Mouse (Mus musculus): ENCODE measurements at regions not wholly inside any gene's neighbourhood (a gene's known extent, or its start where the extent isn't known, plus 50 kb on each side); places are given as distances from the start of the nearest gene placed in this dataset.
A peak's percentile ranks its signal among the peaks of the same experiment; 100 is the strongest.

GRCm38 (mm10) chr13:112058771-112059170 is 229.5 kb upstream of the Ankrd55 start:
- H3K9me3 ChIP-seq (replicated peaks): no peaks in the 10 kb centered on the region
- H3K9ac ChIP-seq: no peak overlapping the region
- no peak for ATAC-seq (ENCODE audit: insufficient number of reproducible peaks, low FRiP score)
- no peak overlapping the region for H3K27ac ChIP-seq (ENCODE audit: poor library complexity, severe bottlenecking)
- H3K4me2 ChIP-seq: no peak overlapping the region
- H3K4me3 ChIP-seq: no peak overlapping the region
- H3K36me3 ChIP-seq: no peaks in the 10 kb centered on the region
- no peaks in the 10 kb centered on the region for H3K27me3 ChIP-seq (replicated peaks)
- WGBS: 79% methylated on average over 6 of the region's 6 CpGs
- H3K4me1 ChIP-seq (replicated peaks): peaks cover 11% of the 10 kb centered on the region

DNA sequence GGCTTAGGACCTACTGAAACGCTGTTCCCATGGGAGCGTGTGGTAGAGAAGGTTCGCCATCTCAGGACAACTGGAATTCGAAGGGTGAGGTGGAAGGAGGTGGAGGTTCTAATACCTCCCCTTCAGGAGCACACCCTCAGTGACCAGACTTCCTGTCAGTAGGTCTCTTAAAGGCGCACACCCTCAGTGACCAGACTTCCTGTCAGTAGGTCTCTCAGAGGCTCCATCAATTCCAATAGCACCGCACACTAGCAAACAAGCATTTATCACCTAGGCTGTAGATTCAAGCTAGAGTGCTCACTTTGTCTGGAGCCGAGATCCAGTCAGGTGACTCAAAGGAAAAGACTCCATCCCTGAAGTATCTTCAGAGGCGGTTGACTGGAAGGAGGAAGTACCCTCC is 226.2 kb upstream of the Ankrd55 start:
- H3K9ac ChIP-seq: no peak overlapping the region
- no peaks in the 10 kb centered on the region for H3K9me3 ChIP-seq (replicated peaks)
- H3K27me3 ChIP-seq (replicated peaks): no peaks in the 10 kb centered on the region
- H3K36me3 ChIP-seq: no peaks in the 10 kb centered on the region
- no peak for ATAC-seq (ENCODE audit: insufficient number of reproducible peaks, low FRiP score)
- no peak overlapping the region for H3K4me3 ChIP-seq
- H3K4me1 ChIP-seq (replicated peaks): peaks cover 18% of the 10 kb centered on the region
- no peak overlapping the region for H3K27ac ChIP-seq (ENCODE audit: poor library complexity, severe bottlenecking)
- 76% methylated on average over 8 of the region's 8 CpGs for WGBS
- H3K4me2 ChIP-seq: no peak overlapping the region

DNA sequence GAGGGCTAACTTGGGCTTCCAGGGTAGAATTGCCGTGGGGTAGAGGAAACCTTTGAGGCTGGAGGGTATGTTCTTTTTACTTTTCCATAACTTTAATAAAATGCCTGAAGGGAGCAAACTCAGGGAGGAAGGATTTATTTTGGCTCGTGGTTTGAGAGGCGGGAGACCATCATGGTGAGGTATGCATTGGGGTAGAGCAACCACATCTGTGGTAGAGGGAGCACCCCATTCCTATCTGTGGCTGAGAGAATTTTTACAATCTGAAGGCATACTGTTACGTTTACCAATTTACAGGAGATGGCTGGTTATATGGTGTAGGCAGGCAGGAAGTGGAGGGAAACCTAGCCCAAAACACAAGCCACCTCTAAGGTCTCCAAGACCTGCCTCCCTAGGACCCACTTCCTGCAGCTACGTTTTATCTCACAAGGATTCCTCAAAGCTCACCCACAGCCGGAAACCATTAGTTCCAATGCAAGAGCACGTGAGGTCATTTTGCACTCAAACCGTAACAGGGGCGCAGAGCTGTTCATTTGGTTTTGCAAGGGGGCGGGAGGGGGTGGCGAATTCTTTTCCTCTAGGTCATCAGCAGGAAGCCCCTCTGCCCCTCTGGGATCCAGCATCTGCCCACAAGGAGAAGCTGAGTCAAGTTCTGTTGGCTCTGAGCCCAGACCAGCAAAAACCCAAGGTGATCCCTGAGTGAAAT is 224.7 kb upstream of the Ankrd55 start:
- H3K4me2 ChIP-seq: no peak overlapping the region
- H3K27me3 ChIP-seq (replicated peaks): no peaks in the 10 kb centered on the region
- H3K9me3 ChIP-seq (replicated peaks): no peaks in the 10 kb centered on the region
- 50% methylated on average over 11 of the region's 11 CpGs for WGBS
- no peak overlapping the region for H3K4me3 ChIP-seq
- H3K4me1 ChIP-seq (replicated peaks): peaks cover 18% of the 10 kb centered on the region
- no peak for ATAC-seq (ENCODE audit: insufficient number of reproducible peaks, low FRiP score)
- H3K36me3 ChIP-seq: no peaks in the 10 kb centered on the region
- H3K9ac ChIP-seq: no peak overlapping the region
- H3K27ac ChIP-seq (ENCODE audit: poor library complexity, severe bottlenecking): no peak overlapping the region

GRCm38 (mm10) chr13:112064681-112065080 is 223.6 kb upstream of the Ankrd55 start:
- 83% methylated on average over 10 of the region's 10 CpGs for WGBS
- H3K4me1 ChIP-seq (replicated peaks): peaks cover 18% of the 10 kb centered on the region
- 0 out of 2 replicates have a peak, but pooled peaks cover 3% of the 10 kb centered on the region for H3K27me3 ChIP-seq (replicated peaks)
- no peaks in the 10 kb centered on the region for H3K9me3 ChIP-seq (replicated peaks)
- no peak for ATAC-seq (ENCODE audit: insufficient number of reproducible peaks, low FRiP score)
- H3K36me3 ChIP-seq: no peaks in the 10 kb centered on the region
- H3K9ac ChIP-seq: no peak overlapping the region
- no peak overlapping the region for H3K4me3 ChIP-seq
- no peak overlapping the region for H3K4me2 ChIP-seq
- no peak overlapping the region for H3K27ac ChIP-seq (ENCODE audit: poor library complexity, severe bottlenecking)

GRCm38 (mm10) chr13:112067066-112067847 is 221.0 kb upstream of the Ankrd55 start:
- Histone ChIP-seq H3K9me3 (replicated peaks) (no peaks in the 10 kb centered on the region), H3K27ac (ENCODE audit: poor library complexity, severe bottlenecking) (no peak overlapping the region), H3K4me1 (replicated peaks) (peaks cover 18% of the 10 kb centered on the region), H3K27me3 (replicated peaks) (0 out of 2 replicates have a peak, but pooled peaks cover 3% of the 10 kb centered on the region), H3K9ac (no peak overlapping the region), H3K36me3 (no peaks in the 10 kb centered on the region), H3K4me2 (no peak overlapping the region), H3K4me3 (no peak overlapping the region)
- WGBS: 73% methylated on average over 20 of the region's 20 CpGs
- ATAC-seq (ENCODE audit: insufficient number of reproducible peaks, low FRiP score): no peak

DNA sequence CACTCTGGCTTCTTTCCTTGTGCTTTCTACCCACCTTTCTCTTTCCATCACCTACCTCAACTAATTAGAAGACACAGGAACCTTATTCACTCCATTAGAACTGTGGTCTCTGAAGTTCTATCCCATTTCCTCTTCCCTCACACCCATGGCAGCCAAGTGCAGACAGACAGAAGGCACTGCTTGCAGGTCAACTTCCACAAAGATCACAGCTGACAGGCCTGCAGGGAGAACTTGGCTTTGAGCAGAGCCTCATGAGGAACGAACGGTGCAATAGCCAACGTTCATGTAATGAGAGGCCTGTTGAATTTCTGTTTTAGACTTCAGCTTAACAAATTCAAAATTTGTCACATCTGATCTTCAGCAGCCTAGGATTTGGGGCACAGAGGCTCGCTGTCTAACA is 217.5 kb upstream of the Ankrd55 start:
- Histone ChIP-seq H3K9ac (no peak overlapping the region), H3K9me3 (replicated peaks) (no peaks in the 10 kb centered on the region), H3K4me1 (replicated peaks) (peaks cover 7% of the 10 kb centered on the region; the same call in 1 of the 2 replicates), H3K27ac (ENCODE audit: poor library complexity, severe bottlenecking) (no peak overlapping the region), H3K4me2 (no peak overlapping the region), H3K4me3 (no peak overlapping the region), H3K36me3 (no peaks in the 10 kb centered on the region), H3K27me3 (replicated peaks) (0 out of 2 replicates have a peak, but pooled peaks cover 3% of the 10 kb centered on the region)
- no peak for ATAC-seq (ENCODE audit: insufficient number of reproducible peaks, low FRiP score)
- 87% methylated on average over 4 of the region's 4 CpGs for WGBS

GRCm38 (mm10) chr13:112071209-112071955 is 216.9 kb upstream of the Ankrd55 start:
- Histone ChIP-seq H3K4me2 (no peak overlapping the region), H3K9me3 (replicated peaks) (no peaks in the 10 kb centered on the region), H3K9ac (no peak overlapping the region), H3K36me3 (no peaks in the 10 kb centered on the region), H3K27ac (ENCODE audit: poor library complexity, severe bottlenecking) (no peak overlapping the region), H3K4me1 (replicated peaks) (peaks cover 7% of the 10 kb centered on the region; the same call in 1 of the 2 replicates), H3K27me3 (replicated peaks) (0 out of 2 replicates have a peak, but pooled peaks cover 3% of the 10 kb centered on the region), H3K4me3 (no peak overlapping the region)
- WGBS: 82% methylated on average over 10 of the region's 10 CpGs
- ATAC-seq (ENCODE audit: insufficient number of reproducible peaks, low FRiP score): no peak

- no peak overlapping the region for H3K4me3 ChIP-seq
- no peaks in the 10 kb centered on the region for H3K9me3 ChIP-seq (replicated peaks)
- H3K9ac ChIP-seq: no peak overlapping the region
- no peaks in the 10 kb centered on the region for H3K36me3 ChIP-seq
- H3K27me3 ChIP-seq (replicated peaks): 0 out of 2 replicates have a peak, but pooled peaks cover 3% of the 10 kb centered on the region
- H3K4me1 ChIP-seq (replicated peaks): peaks cover 4% of the 10 kb centered on the region; the same call in 1 of the 2 replicates
- no peak overlapping the region for H3K27ac ChIP-seq (ENCODE audit: poor library complexity, severe bottlenecking)
- H3K4me2 ChIP-seq: no peak overlapping the region
- no peak for ATAC-seq (ENCODE audit: insufficient number of reproducible peaks, low FRiP score)
- WGBS: 80% methylated on average over 3 of the region's 3 CpGs
Measured at GRCm38 (mm10) chr13:112071956-112072314, 216.3 kb upstream of the Ankrd55 start.

- Histone ChIP-seq H3K9ac (no peak overlapping the region), H3K4me2 (no peak overlapping the region), H3K4me3 (no peak overlapping the region), H3K9me3 (replicated peaks) (0 out of 2 replicates have a peak, but pooled peaks cover 3% of the 10 kb centered on the region), H3K27ac (ENCODE audit: poor library complexity, severe bottlenecking) (no peak overlapping the region), H3K36me3 (no peaks in the 10 kb centered on the region), H3K27me3 (replicated peaks) (0 out of 2 replicates have a peak, but pooled peaks cover 3% of the 10 kb centered on the region), H3K4me1 (replicated peaks) (0 out of 2 replicates have a peak, but pooled peaks cover 4% of the 10 kb centered on the region)
- peak; percentile 53; the same call in 1 of the 2 replicates for ATAC-seq (ENCODE audit: insufficient number of reproducible peaks, low FRiP score)
- WGBS: 79% methylated on average over 6 of the region's 6 CpGs
Measured at GRCm38 (mm10) chr13:112073519-112074406, 214.5 kb upstream of the Ankrd55 start.

DNA sequence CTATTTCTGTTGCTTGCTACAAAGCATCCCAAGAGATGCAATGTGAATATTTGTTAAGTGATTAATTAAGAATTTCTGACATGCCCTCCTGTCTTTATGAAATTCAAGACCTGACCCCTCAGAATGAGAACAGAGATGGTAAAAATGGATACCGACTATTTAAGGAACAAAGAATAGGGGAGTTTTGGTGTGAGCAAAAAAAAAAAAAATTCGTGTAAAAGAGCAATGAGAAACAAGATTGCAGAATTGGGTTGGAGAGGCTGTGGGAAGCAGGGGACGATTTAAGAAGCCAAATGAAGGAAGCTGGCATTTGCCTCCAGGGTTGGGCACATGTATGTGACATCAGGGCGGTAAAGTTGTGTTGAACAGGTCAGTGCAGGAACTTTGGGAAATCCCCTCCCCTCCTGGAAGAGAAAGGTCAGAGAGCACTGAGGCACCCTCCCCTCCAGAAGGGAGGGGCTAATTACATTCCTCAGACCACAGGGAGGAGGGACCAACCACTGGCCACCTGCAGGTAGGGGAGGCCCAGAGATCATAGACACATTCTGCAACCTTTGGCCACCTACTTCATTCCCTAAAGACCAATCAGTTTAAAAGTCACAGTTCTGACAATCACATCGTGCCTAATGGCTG is 212.3 kb upstream of the Ankrd55 start:
- H3K27ac ChIP-seq (ENCODE audit: poor library complexity, severe bottlenecking): no peak overlapping the region
- H3K36me3 ChIP-seq: no peaks in the 10 kb centered on the region
- H3K4me1 ChIP-seq (replicated peaks): 0 out of 2 replicates have a peak, but pooled peaks cover 4% of the 10 kb centered on the region
- 62% methylated on average over 5 of the region's 5 CpGs for WGBS
- no peak for ATAC-seq (ENCODE audit: insufficient number of reproducible peaks, low FRiP score)
- H3K9me3 ChIP-seq (replicated peaks): 0 out of 2 replicates have a peak, but pooled peaks cover 3% of the 10 kb centered on the region
- H3K4me3 ChIP-seq: no peak overlapping the region
- no peaks in the 10 kb centered on the region for H3K27me3 ChIP-seq (replicated peaks)
- no peak overlapping the region for H3K4me2 ChIP-seq
- no peak overlapping the region for H3K9ac ChIP-seq
